ENCODE assay signal across 23 mouse cellular contexts in genomic region chr9:17466379-17466778, GRCm38 (mm10).
DNase-seq lines count a peak whose midpoint lies in the region; ATAC-seq and TF ChIP-seq lines count a peak whose summit lies in the region.
"Had no signal": no experiment of that assay in that cellular context is flagged by ENCODE, and none has a peak within 500 bp of the region (broad histone marks: within the 10 kb centered on the region; RNA-seq: fewer than 3 reads in every experiment).

No protein-coding gene starts in this region.

- H3K27ac ChIP-seq in midbrain, embryonic 15.5 days, result no peak overlapping the region
- H3K27ac ChIP-seq in heart, adult 2 months, result no peak overlapping the region
- H3K27ac ChIP-seq: embryonic facial prominence, embryonic 13.5 days; forebrain, embryonic 13.5 days; forebrain, embryonic 15.5 days had no signal

- no peaks in the 10 kb centered on the region for H3K9me3 ChIP-seq in midbrain, embryonic 15.5 days
- H3K9me3 ChIP-seq: embryonic facial prominence, embryonic 13.5 days; forebrain, embryonic 13.5 days; forebrain, embryonic 15.5 days; G1E had no signal

- no peaks in the 10 kb centered on the region for H3K27me3 ChIP-seq in midbrain, embryonic 15.5 days (replicated peaks)
- no peaks in the 10 kb centered on the region for H3K27me3 ChIP-seq in heart, adult 2 months (ENCODE audit: control insufficient read depth, insufficient read depth, low read length)
- H3K27me3 ChIP-seq: CH12.LX; embryonic facial prominence, embryonic 13.5 days; forebrain, embryonic 13.5 days; forebrain, embryonic 15.5 days had no signal

- intact Hi-C loops in heart, adult 2 months (cut with DNase I), result no loop called here

- no peak overlapping the region for H3K4me2 ChIP-seq in midbrain, embryonic 15.5 days
- H3K4me2 ChIP-seq: embryonic facial prominence, embryonic 13.5 days; forebrain, embryonic 13.5 days; forebrain, embryonic 15.5 days had no signal

- no peak overlapping the region for H3K9ac ChIP-seq in midbrain, embryonic 15.5 days
- H3K9ac ChIP-seq in heart, adult 2 months (ENCODE audit: low read depth, low read length), result no peak overlapping the region
- H3K9ac ChIP-seq: embryonic facial prominence, embryonic 13.5 days; forebrain, embryonic 13.5 days; forebrain, embryonic 15.5 days; forebrain, postnatal 0 days had no signal

- DNase-seq in 3T3-L1 (ENCODE audit: low read depth, low spot score) (peak; percentile 2), NIH3T3 (ENCODE audit: low read depth) (peak; percentile 1), adipocyte (ENCODE audit: low spot score) (no peak)
- DNase-seq in fibroblast of lung, adult 2 months (ENCODE audit: low read depth), result peak; percentile 1
- no peak for DNase-seq in heart, adult 2 months
- DNase-seq: adrenal gland, adult 8-10 months; adrenal gland, postnatal 14 days; adrenal gland, postnatal 36 days; B cell, adult 2 months; cerebellum, adult 11-12 months; cerebellum, adult 2 months; cerebellum, adult 9-10 months; cerebellum, postnatal 10 days; cerebellum, postnatal 25 days; forebrain, postnatal 0 days had no signal

- TF ChIP-seq CTCF in heart, adult 2 months (IDR thresholded peaks at IDR 0.05), result no peak

- no peak for TF ChIP-seq POLR2A in heart, adult 2 months (IDR thresholded peaks at IDR 0.05; ENCODE audit: insufficient read depth, low read depth, low read length)

- no peak overlapping the region for H3K4me3 ChIP-seq in midbrain, embryonic 15.5 days
- H3K4me3 ChIP-seq in heart, adult 2 months, result no peak overlapping the region
- H3K4me3 ChIP-seq: embryonic facial prominence, embryonic 13.5 days; erythroblast, embryonic 14.5 days; forebrain, embryonic 13.5 days; forebrain, embryonic 15.5 days had no signal

- no peaks in the 10 kb centered on the region for H3K79me2 ChIP-seq in heart, adult 2 months (replicated peaks; ENCODE audit: control insufficient read depth, insufficient read depth, low read length)

- H3K4me1 ChIP-seq in midbrain, embryonic 15.5 days, result no peaks in the 10 kb centered on the region
- H3K4me1 ChIP-seq in heart, adult 2 months (ENCODE audit: control insufficient read depth, insufficient read depth, low read length), result no peaks in the 10 kb centered on the region
- H3K4me1 ChIP-seq: embryonic facial prominence, embryonic 13.5 days; forebrain, embryonic 13.5 days; forebrain, embryonic 15.5 days had no signal

- 78% methylated on average over 2 of the region's 2 CpGs for WGBS in midbrain, embryonic 15.5 days
- WGBS in heart, adult 2 months, result 45% methylated on average over 2 of the region's 2 CpGs

- ATAC-seq in midbrain, embryonic 15.5 days (replicated peaks), result no peak
- ATAC-seq: CD4-positive, CD25-positive, alpha-beta regulatory T cell, adult 4 months; forebrain, embryonic 13.5 days; forebrain, embryonic 15.5 days; forebrain, postnatal 0 days had no signal

- H3K36me3 ChIP-seq in midbrain, embryonic 15.5 days (replicated peaks), result no peaks in the 10 kb centered on the region
- H3K36me3 ChIP-seq in heart, adult 2 months (ENCODE audit: control insufficient read depth, insufficient read depth, low read length), result no peaks in the 10 kb centered on the region
- H3K36me3 ChIP-seq: embryonic facial prominence, embryonic 13.5 days; forebrain, embryonic 15.5 days; G1E had no signal

- TF ChIP-seq EP300 in heart, adult 2 months (IDR thresholded peaks at IDR 0.05; ENCODE audit: insufficient read depth, low read depth, low read length), result no peak

Comparison
In these comparisons a context has a peak if more than half of its experiments do, and no peak if none do; other contexts are left out.
1. DNase-seq: peak in 3T3-L1 (single experiment), NIH3T3 (single experiment) and fibroblast of lung, adult 2 months (single experiment); none in heart, adult 2 months (0 of 2) and adipocyte (single experiment).